Mouse (Mus musculus) monocyte, adult 5-6 weeks (primary cell): Measurements from ENCODE around the gene Fgfbp3. TPM values are rescaled to one million over a fixed set of nuclear protein-coding genes. Genes with fewer than 3 reads are reported as not detected.
"Not testable (repeated sequence)": the region's sequence is repeated elsewhere in the genome, so short reads cannot be mapped to it uniquely, and the experiment has no call there.

Source experiments
- ATAC-seq: fragments of 153-309, 156-312 bp; replicated peaks from 2 replicates; pipeline ENCODE4 v1.8.0; 2017; ENCODE audit warnings: mild to moderate bottlenecking; ENCODE audit not compliant: low TSS enrichment, insufficient number of reproducible peaks, severe bottlenecking, poor library complexity, low FRiP score
- total RNA-seq: library from RNA; stranded (forward); fragments of 200-1000, 200-491, 200-594 nt; gene quantifications from 3 replicates; pipeline ENCODE4 v1.2.3, GENCODE M21; 2017

Gene Fgfbp3
- total RNA-seq = 3.1 to 4.4 TPM (median 3.4 TPM) in 3 replicates

DNA sequence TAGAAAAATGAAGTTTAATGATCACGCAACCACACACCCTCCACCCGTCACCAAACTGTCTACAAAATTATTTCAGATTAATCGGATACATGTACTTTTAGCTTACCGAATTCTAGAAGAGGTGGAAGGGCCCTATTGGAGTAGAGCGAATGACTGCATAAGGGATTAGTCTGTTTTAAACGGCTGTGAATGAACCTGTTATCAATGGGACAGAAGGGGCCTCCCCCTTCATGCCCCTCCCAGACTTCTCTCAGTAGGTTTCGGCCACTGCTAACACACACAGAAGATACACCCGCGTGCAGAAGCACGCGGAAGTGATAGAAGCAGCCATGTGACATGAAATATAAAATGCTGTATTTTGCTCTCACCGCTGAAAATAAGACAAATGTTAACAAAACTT is at the start of gene Fgfbp3:
TSS of gene Fgfbp3 (minus strand) at position 150 of the 400 bp plus-strand sequence.
- no peak for ATAC-seq

DNA sequence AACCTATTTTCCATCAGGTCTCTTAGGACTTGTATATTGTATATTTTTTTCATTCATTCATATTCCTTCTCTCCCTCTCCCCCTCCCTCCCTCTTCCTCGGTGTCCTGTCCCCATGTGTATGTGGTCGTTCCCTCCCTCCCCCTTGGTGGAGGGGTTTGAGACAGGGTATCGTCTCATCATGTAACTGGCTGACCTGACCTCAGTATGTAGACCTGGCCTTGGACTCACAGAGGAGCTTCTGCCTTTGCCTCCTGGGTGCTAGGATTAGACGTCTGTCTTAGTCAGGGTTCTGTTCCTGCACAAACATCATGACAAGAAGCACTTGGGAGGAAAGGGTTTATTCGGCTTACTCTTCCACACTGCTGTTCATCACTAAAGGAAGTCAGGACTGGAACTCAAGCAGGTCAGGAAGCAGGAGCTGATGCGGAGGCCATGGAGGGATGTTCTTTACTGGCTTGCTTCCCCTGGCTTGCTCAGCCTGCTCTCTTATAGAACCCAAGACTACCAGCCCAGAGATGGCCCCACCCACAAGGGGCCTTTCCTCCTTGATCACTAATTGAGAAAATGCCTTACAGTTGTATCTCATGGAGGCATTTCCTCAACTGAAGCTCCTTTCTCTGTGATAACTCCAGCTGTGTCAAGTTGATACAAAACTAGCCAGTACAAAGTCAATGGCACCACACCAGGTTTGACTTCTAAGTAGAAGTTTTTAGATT is 43.3 kb upstream of the Fgfbp3 start:
- ATAC-seq = not testable (repeated sequence)

DNA sequence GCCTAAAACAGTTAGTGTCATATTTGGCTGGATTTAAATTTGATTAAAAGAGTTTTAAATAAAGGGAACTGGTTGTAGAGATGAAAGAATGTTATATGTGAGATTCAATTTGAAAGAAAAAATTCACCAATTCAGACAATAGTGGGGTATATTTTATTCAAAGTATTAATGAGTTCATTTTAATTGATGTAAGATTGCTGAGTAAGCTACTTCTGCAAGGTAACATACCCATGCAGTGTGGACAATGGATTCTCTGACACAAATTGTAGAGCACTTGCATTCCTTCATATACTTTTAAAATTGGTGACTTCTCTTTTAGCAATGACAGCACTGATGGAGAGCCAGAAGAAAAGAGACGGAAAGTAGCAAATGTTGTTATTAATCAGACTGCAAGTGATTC is 41.9 kb upstream of the Fgfbp3 start:
- no peak for ATAC-seq

DNA sequence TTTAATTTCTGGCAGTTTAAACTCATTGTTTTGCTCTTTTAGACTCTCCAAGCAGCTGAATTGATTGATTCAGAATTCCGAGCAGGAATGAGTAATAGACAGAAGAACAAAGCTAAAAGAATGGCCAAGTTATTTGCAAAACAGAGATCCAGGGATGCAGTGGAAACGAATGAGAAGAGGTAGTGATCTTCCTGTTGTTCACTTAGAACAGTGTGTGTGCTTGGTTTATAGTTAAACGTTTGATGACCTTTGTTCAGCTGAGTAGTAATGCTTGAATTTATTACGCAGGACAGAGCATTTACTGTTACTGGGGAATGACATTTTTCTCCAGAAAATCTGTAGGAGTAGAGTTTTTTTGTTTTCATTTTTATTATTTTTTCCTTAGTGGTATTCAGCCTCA is 38.9 kb upstream of the Fgfbp3 start:
- ATAC-seq = no peak

DNA sequence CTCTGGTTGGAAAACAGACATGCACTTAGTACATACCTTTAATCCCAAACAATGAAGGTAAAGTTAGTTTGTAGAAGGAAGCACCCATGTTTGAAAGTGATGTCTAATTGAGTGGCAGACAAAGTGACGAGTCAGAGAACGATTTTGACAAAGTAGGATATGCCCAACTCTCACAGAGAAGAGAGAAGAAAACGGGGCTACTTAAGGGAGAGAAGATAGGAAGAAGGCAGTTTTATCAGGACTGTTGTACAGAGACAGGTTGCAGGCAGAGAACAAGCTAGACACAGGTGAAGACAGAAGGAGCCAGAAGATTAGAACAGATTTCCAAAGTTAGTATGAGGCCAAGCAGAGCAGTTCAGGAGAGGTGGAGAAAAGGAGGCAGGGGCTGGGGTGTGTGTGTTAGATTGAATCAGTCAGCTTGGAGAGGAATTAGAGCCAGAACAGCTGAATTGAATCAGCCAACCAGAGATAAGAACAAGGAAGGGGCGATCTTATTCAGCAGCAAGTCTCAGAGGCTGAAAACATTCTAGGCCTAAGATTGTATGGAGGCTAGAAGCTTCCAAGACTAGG is 34.3 kb upstream of the Fgfbp3 start:
- no peak for ATAC-seq

DNA sequence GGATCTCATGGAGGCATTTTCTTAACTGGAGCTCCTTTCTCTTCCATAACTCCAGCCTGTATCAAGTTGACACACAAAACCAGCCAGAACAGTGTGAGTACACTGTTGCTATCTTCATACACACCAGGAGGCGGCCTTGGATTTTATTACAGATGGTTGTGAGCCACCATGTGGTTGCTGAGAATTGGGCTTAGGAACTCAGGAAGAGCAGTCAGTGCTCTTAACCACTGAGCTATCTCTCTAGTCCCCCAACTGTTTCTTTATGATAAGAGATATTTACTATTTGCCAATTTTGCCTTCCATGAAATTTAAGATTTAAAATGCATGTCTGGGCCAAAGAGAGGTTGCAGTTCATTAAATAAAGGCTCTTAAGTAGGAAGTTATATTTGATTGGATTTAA is 20.6 kb upstream of the Fgfbp3 start:
- ATAC-seq = no peak

- no peak for ATAC-seq
Measured at GRCm38 (mm10) chr19:36938008-36938407, 18.6 kb upstream of the Fgfbp3 start.

DNA sequence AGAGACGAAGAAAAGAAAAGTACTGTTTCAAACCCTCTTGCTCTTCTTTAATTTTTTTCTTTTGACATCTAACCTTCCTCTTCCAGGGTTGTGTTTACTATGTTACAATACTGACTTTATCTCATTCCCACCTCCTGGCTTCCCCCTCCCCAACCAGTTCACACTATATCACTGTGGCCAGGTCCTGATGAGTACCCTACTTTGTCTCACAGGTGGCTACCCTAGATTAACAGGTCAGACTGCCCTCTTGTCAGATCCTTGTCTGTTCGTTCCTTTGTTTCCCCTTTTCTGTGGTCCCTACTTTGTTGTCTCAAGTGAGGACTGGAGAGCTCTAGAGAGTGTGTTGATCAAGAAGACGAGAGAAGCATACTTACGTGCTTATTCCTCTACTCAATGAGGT is 16.9 kb upstream of the Fgfbp3 start:
- ATAC-seq = no peak

GRCm38 (mm10) chr19:36932613-36933012 is 13.2 kb upstream of the Fgfbp3 start:
- ATAC-seq = peak; percentile 82

DNA sequence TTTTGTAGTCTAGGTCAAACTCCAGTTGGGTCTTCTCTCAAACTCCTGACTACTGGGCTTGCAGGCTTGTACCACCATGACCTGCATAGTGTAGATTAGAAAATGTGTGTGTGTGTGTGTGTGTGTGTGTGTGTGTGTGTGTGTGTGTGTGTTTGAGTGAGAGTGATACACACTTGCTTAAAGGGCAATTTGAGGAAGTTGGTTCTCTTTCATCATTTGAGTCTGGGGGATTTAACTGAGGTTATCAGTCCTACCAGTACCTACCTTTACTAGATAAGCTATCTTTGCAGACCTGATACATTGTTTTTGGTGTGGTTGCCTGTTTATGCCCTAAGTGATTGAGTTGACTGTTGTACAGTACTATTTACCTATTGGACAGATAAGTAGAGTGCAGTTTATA is 12.7 kb upstream of the Fgfbp3 start:
- ATAC-seq = no peak

- ATAC-seq = no peak
Measured at GRCm38 (mm10) chr19:36929816-36930215, 10.4 kb upstream of the Fgfbp3 start.

GRCm38 (mm10) chr19:36927800-36928361 is 8.5 kb upstream of the Fgfbp3 start:
- ATAC-seq = no peak

GRCm38 (mm10) chr19:36926553-36927236 is 7.3 kb upstream of the Fgfbp3 start:
- no peak for ATAC-seq

DNA sequence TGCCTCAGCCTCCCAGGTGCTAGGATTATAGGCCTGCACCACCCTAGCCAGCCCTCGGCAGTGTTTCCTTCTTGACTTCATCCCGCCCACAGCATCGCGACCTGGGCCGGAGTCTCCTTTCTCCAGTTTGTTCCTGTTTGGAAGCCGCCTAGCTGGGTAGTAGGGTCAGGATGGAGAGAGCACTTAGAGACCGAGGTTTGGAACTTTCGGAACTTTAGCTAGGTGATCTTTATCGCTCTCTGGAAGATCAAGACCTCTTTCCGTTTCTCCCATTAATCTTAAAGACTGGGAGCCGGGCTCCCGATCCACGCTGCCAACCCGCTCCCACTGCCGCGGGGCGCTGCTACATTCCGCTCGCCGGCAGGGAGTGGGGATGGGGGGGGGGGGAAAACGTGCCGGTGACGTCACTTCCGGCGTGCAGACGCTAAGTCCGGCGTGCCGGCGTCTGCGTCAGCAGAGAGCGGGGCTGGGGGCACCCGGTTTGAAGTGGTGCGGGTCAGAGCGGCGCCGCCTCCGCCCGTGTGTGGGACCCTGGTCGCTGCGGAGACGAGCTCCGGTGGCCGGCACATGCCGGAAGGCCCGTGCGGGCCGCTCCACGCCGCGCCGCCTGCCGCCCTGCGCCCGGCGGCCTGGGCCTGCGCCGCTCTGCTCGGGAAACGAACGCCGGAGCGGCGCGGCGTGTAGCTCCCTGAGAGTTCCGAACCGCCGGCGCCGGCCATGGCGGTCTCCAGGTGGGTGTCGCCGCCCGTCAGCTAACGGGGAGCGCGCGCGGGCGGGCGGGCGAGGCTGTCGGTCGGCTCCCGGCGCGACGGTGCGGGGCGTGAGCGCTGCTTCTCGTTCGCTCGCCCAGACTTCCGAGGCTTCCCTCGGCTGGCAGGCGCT is 6.5 kb upstream of the Fgfbp3 start, which contains the start of gene Btaf1:
TSS of gene Btaf1 (plus strand) at position 409 of the 882 bp plus-strand sequence.
- ATAC-seq = peak; percentile 40

- no peak for ATAC-seq
Measured at GRCm38 (mm10) chr19:36922936-36923335, 3.5 kb upstream of the Fgfbp3 start.

DNA sequence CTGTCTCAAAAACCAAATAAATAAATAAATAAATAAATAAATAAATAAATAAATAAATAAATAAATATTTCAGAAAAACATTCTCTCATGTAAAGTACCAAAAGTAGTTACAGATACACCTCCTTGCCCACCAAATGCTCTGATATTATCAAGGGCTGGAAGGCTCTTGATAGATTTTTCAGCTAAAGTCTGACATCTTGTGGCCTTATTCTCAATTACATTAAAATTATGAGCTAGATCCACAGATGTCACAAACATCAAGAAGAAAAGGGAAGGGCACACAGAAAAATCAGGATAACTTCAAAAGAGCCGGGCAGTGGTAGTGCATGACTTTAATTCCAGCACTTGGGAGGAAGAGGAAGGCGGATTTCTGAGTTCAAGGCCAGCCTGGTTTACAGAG is 2.6 kb upstream of the Fgfbp3 start:
- ATAC-seq = no peak

DNA sequence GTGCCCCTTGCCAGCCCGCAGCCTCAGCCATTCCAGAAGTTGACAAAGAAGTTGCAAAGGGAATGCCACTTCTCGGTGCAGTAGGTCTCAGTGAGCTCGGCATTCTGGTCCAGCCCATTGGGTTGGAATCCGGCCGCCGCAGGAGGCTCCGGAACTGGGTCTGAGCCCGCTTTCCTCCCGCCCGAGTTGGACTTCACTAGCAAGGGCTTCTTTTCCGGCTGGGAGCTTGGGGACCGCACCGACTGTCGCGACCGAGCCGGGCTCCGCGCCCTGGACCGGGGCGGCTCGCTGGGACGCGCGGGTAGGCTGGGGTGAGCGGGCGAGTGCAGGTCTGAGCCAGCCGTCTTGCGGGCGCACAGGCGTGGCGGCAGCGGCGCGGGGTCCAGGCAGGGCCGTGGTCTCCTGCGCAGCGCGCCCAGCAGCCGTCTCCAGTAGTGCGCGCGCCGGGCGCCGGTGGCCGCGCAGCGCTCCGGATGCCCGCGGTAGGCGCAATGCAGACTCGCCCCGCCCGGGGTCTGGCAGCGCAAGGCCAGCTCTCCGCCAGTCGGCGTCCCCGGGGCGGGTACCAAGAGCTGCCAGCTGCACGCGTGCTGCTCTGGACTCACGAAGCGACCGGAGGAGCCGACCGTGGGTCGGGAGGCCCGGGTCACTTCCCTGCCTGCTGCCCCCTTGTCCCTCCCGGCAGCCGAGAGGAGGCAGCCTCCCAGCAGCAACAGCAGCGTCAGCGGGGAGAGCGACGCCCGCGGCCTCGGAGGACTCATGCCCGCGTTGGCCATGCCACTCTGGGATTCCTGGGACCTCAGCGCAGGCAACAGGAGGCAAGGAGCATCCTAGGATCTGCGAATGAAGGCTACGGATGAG is 744 bp downstream of the Fgfbp3 start:
- ATAC-seq = peak; percentile 40

GRCm38 (mm10) chr19:36916876-36917389 is 2.5 kb downstream of the Fgfbp3 start:
- no peak for ATAC-seq
